Mouse (Mus musculus) neural tube, embryonic 10.5 days (tissue): ENCODE measurements around the gene Tsc22d1.
A peak's percentile ranks its signal among the peaks of the same experiment; 100 is the strongest.

Experiments
- DNase-seq: peaks from one replicate; pipeline ENCODE4 v3.0.0-alpha.2; 2017; ENCODE audit warnings: low spot score; ENCODE audit errors: extremely low spot score

Gene Tsc22d1

GRCm38 (mm10) chr14:76414862-76415780, at the start of gene Tsc22d1:
Gene Tsc22d1, plus strand, starts transcription at chr14:76414961.
- DNase-seq = peak; percentile 70

DNA sequence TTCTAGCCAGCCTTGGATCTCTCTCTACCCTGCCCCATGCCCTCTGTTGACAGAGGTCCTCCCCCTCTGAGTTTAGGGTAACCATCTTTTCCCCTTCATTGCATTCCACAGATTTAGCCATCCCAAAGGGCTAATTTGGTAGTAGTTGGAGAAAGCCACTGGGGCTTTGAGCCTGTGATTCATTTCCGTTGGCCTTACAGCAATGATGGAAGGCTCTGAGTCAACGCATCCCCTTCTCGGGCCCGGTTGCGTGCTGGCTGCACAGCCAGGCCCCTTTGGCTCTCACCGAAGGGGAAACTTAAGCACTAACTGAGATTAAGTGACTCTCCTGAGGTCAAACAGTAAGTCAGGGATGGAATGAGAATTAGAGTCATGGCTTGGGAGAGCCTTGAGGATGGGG, 41.1 kb upstream of the Tsc22d1 start:
- DNase-seq = no peak

DNA sequence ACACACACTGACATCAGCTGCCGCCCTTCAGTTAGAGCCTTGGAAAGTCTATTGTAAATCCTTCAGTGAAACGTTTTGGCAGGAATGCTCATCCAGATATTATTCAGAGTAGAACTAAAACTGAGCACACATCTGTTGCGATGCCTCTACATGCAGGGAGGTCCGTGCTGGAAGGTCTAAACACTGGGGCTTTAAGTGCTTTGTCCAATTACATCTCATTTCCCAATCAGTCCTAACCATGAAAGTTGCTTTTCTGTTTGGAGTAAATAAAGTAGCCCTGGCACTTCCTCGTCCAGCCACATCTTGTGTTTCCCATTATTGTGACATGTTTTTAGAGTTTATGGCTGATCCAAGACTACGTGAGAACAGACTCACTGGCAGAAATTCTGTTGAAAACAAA, 40.2 kb upstream of the Tsc22d1 start:
- no peak for DNase-seq

DNA sequence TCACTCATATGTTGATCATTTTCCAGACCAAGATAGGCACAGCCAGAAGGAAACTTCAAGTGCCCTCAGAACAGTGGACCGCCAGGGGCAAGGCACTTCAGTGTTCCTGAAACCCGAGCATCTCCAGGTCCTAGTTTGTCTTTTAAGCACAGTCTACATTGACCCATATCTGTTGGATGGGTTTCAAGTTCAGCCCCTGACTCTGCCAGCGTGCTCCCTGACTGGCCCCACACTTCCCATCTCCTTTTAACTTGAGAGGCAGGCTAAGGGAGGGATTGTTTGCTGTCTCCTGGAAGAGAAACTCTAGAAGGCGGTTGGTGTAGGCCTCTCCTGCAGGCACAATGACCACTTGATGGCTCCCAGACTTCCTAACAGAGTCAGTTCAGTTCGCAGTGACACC, 38.2 kb upstream of the Tsc22d1 start:
- DNase-seq = no peak

- DNase-seq = no peak
These were observed 35.4 kb upstream of the Tsc22d1 start for GRCm38 (mm10) chr14:76379411-76379810.

GRCm38 (mm10) chr14:76388025-76388424, 26.7 kb upstream of the Tsc22d1 start:
- DNase-seq = no peak

DNA sequence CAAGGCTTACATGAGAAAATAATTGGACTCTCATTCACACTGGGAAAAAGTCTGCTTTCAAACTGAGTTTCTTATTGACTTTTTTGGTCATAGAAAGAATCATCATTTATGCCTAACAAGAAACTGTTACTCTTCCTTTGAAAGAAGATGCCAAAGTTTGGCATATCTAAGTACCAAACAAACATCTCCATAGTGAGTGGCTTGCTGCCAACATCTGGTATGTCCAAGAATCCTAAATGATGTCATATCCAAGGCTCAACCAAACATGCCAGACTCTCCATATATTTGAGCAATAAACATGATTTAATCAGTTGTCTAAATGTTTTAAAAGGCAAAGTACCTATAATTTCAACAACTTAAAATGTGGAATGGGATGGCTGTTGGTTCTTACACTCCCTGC, 16.5 kb upstream of the Tsc22d1 start:
- DNase-seq = no peak

DNA sequence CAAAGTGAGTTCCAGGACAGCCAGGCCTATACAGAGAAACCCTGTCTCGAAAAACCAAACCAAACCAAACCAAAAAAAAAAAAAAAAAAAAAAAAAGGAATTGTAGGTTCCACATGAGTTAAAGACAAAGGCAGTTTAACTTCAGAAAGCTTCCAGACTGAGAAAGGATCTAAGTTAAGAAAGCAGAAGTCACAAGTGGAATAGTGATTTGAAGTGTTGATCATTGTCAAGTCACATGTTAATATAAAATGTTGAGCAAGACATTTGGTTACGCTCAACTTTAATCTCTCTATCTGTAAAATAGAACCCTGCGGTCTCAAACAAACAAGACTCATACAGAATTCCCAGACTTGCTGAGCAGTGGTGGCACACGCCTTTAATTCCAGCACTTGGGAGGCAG, 12.2 kb upstream of the Tsc22d1 start:
- DNase-seq = no peak

GRCm38 (mm10) chr14:76409111-76409510, 5.7 kb upstream of the Tsc22d1 start:
- DNase-seq = no peak

- no peak for DNase-seq
These were observed 1.0 kb upstream of the Tsc22d1 start for GRCm38 (mm10) chr14:76413773-76414121.

GRCm38 (mm10) chr14:76414122-76414861, 469 bp upstream of the Tsc22d1 start:
- peak; percentile 98 for DNase-seq

GRCm38 (mm10) chr14:76415781-76416301, 1.1 kb downstream of the Tsc22d1 start:
- no peak for DNase-seq

GRCm38 (mm10) chr14:76416366-76417040, 1.7 kb downstream of the Tsc22d1 start:
- no peak for DNase-seq

- no peak for DNase-seq
These were observed 2.6 kb downstream of the Tsc22d1 start for GRCm38 (mm10) chr14:76417346-76417745.

GRCm38 (mm10) chr14:76420726-76421125, 6.0 kb downstream of the Tsc22d1 start:
- no peak for DNase-seq

GRCm38 (mm10) chr14:76421162-76421561, 6.4 kb downstream of the Tsc22d1 start:
- DNase-seq = no peak

- no peak for DNase-seq
These were observed 10.7 kb downstream of the Tsc22d1 start for GRCm38 (mm10) chr14:76425422-76425821.

DNA sequence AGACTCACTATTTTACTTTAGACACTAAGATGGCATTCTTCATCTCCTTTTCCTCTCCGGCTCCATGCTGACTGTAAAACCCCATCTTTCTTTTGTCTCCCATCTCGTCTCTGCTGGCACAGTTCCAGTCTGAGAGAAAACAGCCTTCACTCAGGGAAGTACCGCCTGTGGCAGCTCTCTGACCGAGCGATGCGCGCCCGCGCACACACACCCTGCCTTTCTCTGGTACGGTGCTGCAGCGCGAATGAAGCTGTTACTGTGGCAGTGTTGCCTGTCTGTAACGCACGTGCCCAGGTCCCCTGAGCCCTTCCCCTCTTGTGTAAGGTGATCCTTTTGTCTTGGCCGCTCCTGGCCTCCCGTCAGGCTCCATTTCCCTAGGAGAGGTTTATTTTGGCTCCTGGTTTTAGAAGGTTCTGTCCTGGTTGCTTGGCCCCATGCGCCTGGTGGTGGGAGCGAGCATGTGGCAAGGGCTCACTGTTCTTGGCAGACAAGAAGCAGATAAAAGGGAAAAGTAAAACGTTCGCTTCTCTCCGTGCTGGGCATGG, 11.3 kb downstream of the Tsc22d1 start:
- no peak for DNase-seq

GRCm38 (mm10) chr14:76428855-76429254, 14.1 kb downstream of the Tsc22d1 start:
- no peak for DNase-seq

DNA sequence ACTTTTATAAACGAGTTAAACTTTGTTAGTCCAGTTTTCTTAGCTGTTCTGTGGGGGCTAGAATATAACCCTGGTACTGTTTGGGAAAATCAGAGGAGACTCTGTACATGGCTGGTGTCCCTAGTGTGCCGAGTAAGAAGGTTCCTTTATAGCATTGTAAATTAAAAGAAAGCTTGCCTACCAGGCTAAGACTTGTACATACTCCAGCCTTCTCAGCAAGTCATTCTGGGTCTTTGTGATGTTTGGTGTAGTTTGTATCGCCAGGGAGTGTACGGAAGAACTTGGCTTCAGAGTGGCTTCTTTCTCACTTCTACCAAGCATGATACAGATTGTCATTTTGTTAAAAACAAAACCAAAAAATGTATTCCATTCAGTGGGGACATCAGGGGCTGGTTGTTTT, 17.2 kb downstream of the Tsc22d1 start:
- DNase-seq = no peak

GRCm38 (mm10) chr14:76432369-76432768, 17.6 kb downstream of the Tsc22d1 start:
- no peak for DNase-seq
